Mouse (Mus musculus): ENCODE results near the gene Pi4kb.
"Not testable (repeated sequence)": the region's sequence is repeated elsewhere in the genome, so short reads cannot be mapped to it uniquely, and the experiment has no call there.

The Pi4kb gene

GRCm38 (mm10) chr3:94974528-94975422 is at the start of gene Pi4kb:
TSS of gene Pi4kb (plus strand) at chr3:94974731.
- peak; percentile 95 for DNase-seq (ENCODE audit: low spot score)

DNA sequence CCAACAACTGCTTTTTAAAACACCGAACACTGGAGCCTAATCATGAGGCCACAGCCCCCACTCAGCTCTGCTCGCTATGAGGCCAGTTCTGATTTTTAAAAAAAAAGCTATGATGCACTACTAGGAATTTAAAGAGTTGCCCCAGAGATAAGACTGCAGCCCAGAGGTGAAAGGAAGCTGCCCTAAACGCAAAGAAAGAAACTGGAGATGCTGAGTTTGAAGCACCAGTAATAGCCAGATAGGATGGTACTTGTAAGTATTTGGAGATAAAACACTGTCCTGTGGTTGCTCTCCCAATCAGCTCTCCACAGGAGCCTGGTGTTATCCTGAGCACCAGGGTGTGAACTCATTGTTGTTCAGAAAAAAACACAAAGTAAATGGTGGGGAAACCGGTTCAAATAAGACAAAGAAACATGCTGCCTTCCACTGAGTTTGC is 48.2 kb upstream of the Pi4kb start:
- not testable (repeated sequence) for DNase-seq (ENCODE audit: low spot score)

GRCm38 (mm10) chr3:94928979-94929378 is 45.6 kb upstream of the Pi4kb start:
- DNase-seq (ENCODE audit: low spot score) = not testable (repeated sequence)

DNA sequence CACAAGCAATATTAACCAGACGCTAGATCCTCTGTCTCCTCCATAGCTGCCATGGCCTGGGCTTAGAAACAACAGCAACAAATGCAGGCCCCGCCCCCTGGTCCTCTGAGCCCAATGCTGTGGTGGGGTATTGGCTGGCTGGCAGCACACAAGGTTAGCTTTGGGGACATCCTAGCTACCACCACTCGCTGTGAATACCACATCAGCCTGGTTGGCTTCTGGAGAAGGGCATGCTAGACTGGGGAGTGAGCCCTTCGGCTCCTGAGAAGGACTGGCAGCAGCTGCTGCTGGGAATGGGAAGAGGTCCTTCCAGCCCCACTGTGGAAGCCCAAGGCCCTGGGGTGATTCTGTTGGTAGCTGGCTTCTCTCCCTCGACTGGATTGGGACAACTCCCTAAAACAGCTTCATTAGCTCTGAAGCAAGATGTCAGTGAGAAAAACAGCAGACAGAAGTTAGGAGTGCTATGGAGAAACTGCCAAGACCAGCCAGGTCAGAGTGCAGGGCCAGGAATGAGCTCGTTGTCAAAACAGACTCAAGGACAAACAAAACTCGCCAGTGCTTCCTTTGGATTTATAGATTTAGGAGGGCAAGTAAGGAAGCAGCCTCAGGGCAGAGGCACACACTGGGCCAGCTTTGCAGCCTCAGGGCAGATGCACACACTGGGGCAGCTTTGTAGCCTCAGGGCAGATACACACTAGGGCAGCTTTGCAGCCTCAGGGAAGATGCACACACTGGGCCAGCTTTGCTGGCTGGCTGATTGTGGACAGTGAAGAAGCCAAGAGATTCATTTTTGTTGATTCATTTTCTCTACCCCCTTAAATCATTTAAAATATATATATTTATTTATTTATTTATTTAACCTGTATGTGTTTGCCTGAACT is 43.9 kb upstream of the Pi4kb start:
- DNase-seq (ENCODE audit: low spot score) = not testable (repeated sequence)

DNA sequence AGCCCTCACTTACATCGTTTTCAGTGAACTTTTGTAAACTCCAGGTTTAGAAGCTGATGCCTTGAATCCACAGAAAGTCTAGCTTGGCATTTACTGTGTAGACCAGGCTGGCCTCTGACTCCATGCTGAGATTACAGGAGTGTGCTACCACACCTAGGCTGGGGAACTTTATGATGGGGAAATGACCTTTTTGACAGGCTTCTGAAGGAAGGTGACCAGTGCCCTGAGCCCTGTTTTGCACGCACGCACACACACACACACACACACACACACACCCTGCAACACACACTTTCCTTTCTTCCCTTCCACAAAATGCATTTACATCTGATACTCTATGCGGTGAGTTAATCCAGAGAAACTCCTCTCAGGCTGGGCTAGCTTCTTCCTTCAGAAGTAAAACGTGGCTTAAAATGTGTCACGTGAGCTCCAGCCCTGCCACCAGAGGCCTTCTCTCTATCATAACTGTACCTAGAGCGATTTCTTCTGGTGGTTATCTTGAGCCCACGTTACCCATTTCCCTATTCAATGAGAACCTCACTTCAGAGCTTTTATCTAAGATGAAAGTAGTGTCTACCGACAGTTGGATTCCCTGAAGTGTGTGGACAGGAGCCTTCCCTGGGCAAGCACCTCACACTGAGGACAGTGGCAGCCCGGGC is 43.0 kb upstream of the Pi4kb start:
- DNase-seq (ENCODE audit: low spot score) = not testable (repeated sequence)

- DNase-seq (ENCODE audit: low spot score) = not testable (repeated sequence)
Observed at GRCm38 (mm10) chr3:94932279-94932678, 42.3 kb upstream of the Pi4kb start.

- peak; percentile 35 for DNase-seq (ENCODE audit: low spot score)
Observed at GRCm38 (mm10) chr3:94932809-94933564, 41.5 kb upstream of the Pi4kb start, which contains the start of gene Selenbp1. TSS of gene Selenbp1 (plus strand) at chr3:94933056.

- not testable (repeated sequence) for DNase-seq (ENCODE audit: low spot score)
Observed at GRCm38 (mm10) chr3:94933604-94934003, 40.9 kb upstream of the Pi4kb start.

DNA sequence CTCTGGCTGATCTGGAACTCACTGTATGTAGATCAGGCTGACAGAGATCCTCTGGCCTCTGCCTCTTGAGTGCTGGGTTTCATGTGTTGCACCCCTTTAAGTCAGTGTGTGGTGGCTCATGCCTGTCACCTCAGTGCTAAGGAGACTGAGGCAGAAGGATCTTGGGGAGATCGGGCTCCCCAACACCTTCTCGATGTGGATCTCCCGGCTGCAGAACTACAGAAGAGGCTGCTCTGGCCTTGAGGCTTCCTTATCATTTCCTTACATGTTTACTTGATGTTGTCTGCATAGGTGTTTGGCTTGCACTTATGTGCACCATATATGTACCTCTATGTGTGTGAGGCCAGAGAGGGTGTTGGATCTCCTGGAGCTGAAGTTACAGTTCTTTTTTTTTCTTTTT is 40.0 kb upstream of the Pi4kb start:
- not testable (repeated sequence) for DNase-seq (ENCODE audit: low spot score)

- DNase-seq (ENCODE audit: low spot score) = not testable (repeated sequence)
Observed at GRCm38 (mm10) chr3:94935332-94935731, 39.2 kb upstream of the Pi4kb start.

- not testable (repeated sequence) for DNase-seq (ENCODE audit: low spot score)
Observed at GRCm38 (mm10) chr3:94936147-94936546, 38.4 kb upstream of the Pi4kb start.

GRCm38 (mm10) chr3:94937194-94937593 is 37.3 kb upstream of the Pi4kb start:
- not testable (repeated sequence) for DNase-seq (ENCODE audit: low spot score)

DNA sequence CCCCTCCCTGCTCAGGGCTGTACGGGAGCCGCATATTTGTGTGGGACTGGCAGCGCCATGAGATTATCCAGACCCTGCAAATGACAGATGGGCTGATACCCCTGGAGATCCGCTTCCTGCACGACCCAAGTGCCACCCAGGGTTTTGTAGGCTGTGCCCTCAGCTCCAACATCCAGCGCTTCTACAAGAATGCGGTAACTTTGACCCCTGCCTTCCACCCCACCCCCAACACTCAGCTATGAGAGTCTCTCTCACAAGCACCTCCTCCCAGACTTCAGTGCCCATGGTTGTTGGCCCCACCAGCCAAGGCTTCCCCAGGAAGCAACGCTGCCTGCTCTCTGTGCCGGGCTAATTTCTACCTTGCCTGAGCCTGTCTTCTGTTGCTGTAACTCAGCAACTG is 34.5 kb upstream of the Pi4kb start:
- not testable (repeated sequence) for DNase-seq (ENCODE audit: low spot score)

GRCm38 (mm10) chr3:94942211-94942967 is 32.1 kb upstream of the Pi4kb start:
- not testable (repeated sequence) for DNase-seq (ENCODE audit: low spot score)

GRCm38 (mm10) chr3:94943706-94944105 is 30.8 kb upstream of the Pi4kb start:
- DNase-seq (ENCODE audit: low spot score) = not testable (repeated sequence)

GRCm38 (mm10) chr3:94948066-94948614 is 26.4 kb upstream of the Pi4kb start:
- no peak for DNase-seq (ENCODE audit: low spot score)

GRCm38 (mm10) chr3:94949645-94950044 is 24.9 kb upstream of the Pi4kb start:
- no peak for DNase-seq (ENCODE audit: low spot score)

DNA sequence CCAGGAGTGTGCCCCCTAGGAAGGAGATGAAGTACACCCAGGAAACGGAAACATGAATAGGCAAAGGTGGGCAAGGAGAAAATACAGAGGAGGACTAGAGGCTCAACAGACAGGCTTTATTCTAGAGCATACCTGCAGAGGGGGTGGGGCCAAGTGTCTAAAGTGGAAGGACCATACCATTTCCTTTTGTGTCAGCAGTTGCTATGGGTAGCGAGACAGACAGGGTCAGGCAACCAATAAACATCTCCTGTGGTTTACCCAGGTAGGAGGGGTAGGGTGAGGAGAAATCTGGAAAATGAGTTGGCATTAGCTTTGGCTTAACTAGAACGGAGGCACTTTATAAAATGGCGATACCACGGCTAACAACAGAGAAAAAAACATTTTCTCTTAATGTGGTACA is 21.7 kb upstream of the Pi4kb start:
- no peak for DNase-seq (ENCODE audit: low spot score)

GRCm38 (mm10) chr3:94953384-94953763 is 21.2 kb upstream of the Pi4kb start:
- no peak for DNase-seq (ENCODE audit: low spot score)

Data from retina, embryonic 14.5 days (tissue).